Comparison of ENCODE assay signal across 16 mouse cellular contexts in genomic region chr11:43565852-43566251, GRCm38 (mm10). TPM values are rescaled to one million over a fixed set of nuclear protein-coding genes. Genes with fewer than 3 reads are reported as not detected.
DNase-seq lines count a peak whose midpoint lies in the region; ATAC-seq lines count a peak whose summit lies in the region.
"Had no signal": no experiment of that assay in that cellular context is flagged by ENCODE, and none has a peak within 500 bp of the region (broad histone marks: within the 10 kb centered on the region; RNA-seq: fewer than 3 reads in every experiment).

No protein-coding gene starts in this region.

- ATAC-seq in forebrain, embryonic 12.5 days (ENCODE audit: low FRiP score): 0 out of 2 replicates have a peak, but pooled peaks have one; percentile 47
- no peak for ATAC-seq in forebrain, embryonic 16.5 days
- no peak for ATAC-seq in neural tube, embryonic 11.5 days (ENCODE audit: insufficient read depth, low FRiP score, low TSS enrichment)
- ATAC-seq in granulocyte monocyte progenitor cell, adult 5-6 weeks (replicated peaks; ENCODE audit: poor library complexity, severe bottlenecking): no peak
- ATAC-seq: forebrain, embryonic 13.5 days had no signal

- 0 out of 2 replicates have a peak, but pooled peaks cover 2% of the 10 kb centered on the region for H3K36me3 ChIP-seq in forebrain, embryonic 12.5 days (replicated peaks)
- H3K36me3 ChIP-seq in forebrain, embryonic 16.5 days (ENCODE audit: control insufficient read depth, insufficient read depth): no peaks in the 10 kb centered on the region
- no peaks in the 10 kb centered on the region; the same call in none of the 2 replicates for H3K36me3 ChIP-seq in neural tube, embryonic 11.5 days (ENCODE audit: control insufficient read depth, insufficient read depth, low read length)
- peaks cover 65% of the 10 kb centered on the region for H3K36me3 ChIP-seq in midbrain, embryonic 10.5 days

- DNase-seq in neural tube, embryonic 11.5 days (ENCODE audit: low spot score): no peak
- DNase-seq in neural tube, embryonic 10.5 days (ENCODE audit: extremely low spot score, low spot score): no peak
- DNase-seq in midbrain, embryonic 10.5 days (ENCODE audit: low spot score): peak; percentile 67
- no peak for DNase-seq in left cerebral cortex, adult 18-20 months (ENCODE audit: low spot score in 2 of 2)
- no peak for DNase-seq in frontal cortex, postnatal 14 days (ENCODE audit: low spot score in 2 of 2)
- DNase-seq: cerebellum, adult 9-10 months; heart, adult 18-20 months; liver had no signal

- 7% methylated on average over 8 of the region's 8 CpGs for WGBS in forebrain, embryonic 12.5 days
- WGBS in forebrain, embryonic 16.5 days: 16% methylated on average over 8 of the region's 8 CpGs
- WGBS in neural tube, embryonic 11.5 days: 9% methylated on average over 8 of the region's 8 CpGs
- WGBS in midbrain, embryonic 10.5 days: 4% methylated on average over 8 of the region's 8 CpGs

- H3K9me3 ChIP-seq in forebrain, embryonic 12.5 days: no peaks in the 10 kb centered on the region
- no peaks in the 10 kb centered on the region for H3K9me3 ChIP-seq in forebrain, embryonic 16.5 days (ENCODE audit: control insufficient read depth, low read length)
- no peaks in the 10 kb centered on the region for H3K9me3 ChIP-seq in neural tube, embryonic 11.5 days (ENCODE audit: control insufficient read depth, low read length)
- H3K9me3 ChIP-seq in midbrain, embryonic 10.5 days (replicated peaks): no peaks in the 10 kb centered on the region
- H3K9me3 ChIP-seq: forebrain, embryonic 13.5 days had no signal

- H3K4me2 ChIP-seq in forebrain, embryonic 12.5 days: peak overlapping the region; percentile 19; the same call in 1 of the 2 replicates
- H3K4me2 ChIP-seq in forebrain, embryonic 16.5 days (ENCODE audit: low read length): no peak overlapping the region
- H3K4me2 ChIP-seq in neural tube, embryonic 11.5 days (ENCODE audit: low read depth): no peak overlapping the region
- H3K4me2 ChIP-seq: forebrain, embryonic 13.5 days had no signal

- no peaks in the 10 kb centered on the region for H3K27me3 ChIP-seq in forebrain, embryonic 12.5 days
- H3K27me3 ChIP-seq in forebrain, embryonic 16.5 days (replicated peaks; ENCODE audit: control insufficient read depth, insufficient read depth, low read length): no peaks in the 10 kb centered on the region
- no peaks in the 10 kb centered on the region for H3K27me3 ChIP-seq in neural tube, embryonic 11.5 days (ENCODE audit: control insufficient read depth, insufficient read depth, low read length)
- no peaks in the 10 kb centered on the region for H3K27me3 ChIP-seq in midbrain, embryonic 10.5 days (ENCODE audit: low read depth, poor library complexity, severe bottlenecking)
- H3K27me3 ChIP-seq: forebrain, embryonic 13.5 days had no signal

- H3K4me1 ChIP-seq in forebrain, embryonic 12.5 days: peaks cover 50% of the 10 kb centered on the region
- peaks cover 26% of the 10 kb centered on the region for H3K4me1 ChIP-seq in forebrain, embryonic 16.5 days (replicated peaks; ENCODE audit: control insufficient read depth, insufficient read depth, low read length)
- peaks cover 5% of the 10 kb centered on the region; the same call in 1 of the 2 replicates for H3K4me1 ChIP-seq in neural tube, embryonic 11.5 days (ENCODE audit: control insufficient read depth, insufficient read depth, low read length)
- H3K4me1 ChIP-seq in midbrain, embryonic 10.5 days: peaks cover 80% of the 10 kb centered on the region

- no peak overlapping the region for H3K4me3 ChIP-seq in forebrain, embryonic 12.5 days (replicated peaks)
- no peak overlapping the region for H3K4me3 ChIP-seq in forebrain, embryonic 16.5 days (replicated peaks; ENCODE audit: low read length)
- no peak overlapping the region for H3K4me3 ChIP-seq in neural tube, embryonic 11.5 days (ENCODE audit: low read depth, low read length)
- peak overlapping the region; percentile 21; the same call in 1 of the 2 replicates for H3K4me3 ChIP-seq in midbrain, embryonic 10.5 days
- H3K4me3 ChIP-seq: forebrain, embryonic 13.5 days had no signal

- peak overlapping the region; percentile 36; the same call in 1 of the 2 replicates for H3K9ac ChIP-seq in forebrain, embryonic 12.5 days
- H3K9ac ChIP-seq in forebrain, embryonic 16.5 days (replicated peaks; ENCODE audit: low read depth, low read length): no peak overlapping the region
- H3K9ac ChIP-seq in neural tube, embryonic 11.5 days (ENCODE audit: low read length): no peak overlapping the region
- H3K9ac ChIP-seq: forebrain, embryonic 13.5 days had no signal

- peak overlapping the region; percentile 51; the same call in 1 of the 2 replicates for H3K27ac ChIP-seq in forebrain, embryonic 12.5 days
- no peak overlapping the region for H3K27ac ChIP-seq in forebrain, embryonic 16.5 days (ENCODE audit: low read length)
- peak overlapping the region; percentile 36; the same call in 1 of the 2 replicates for H3K27ac ChIP-seq in neural tube, embryonic 11.5 days (ENCODE audit: low read depth, low read length)
- H3K27ac ChIP-seq in midbrain, embryonic 10.5 days (replicated peaks): peak overlapping the region; percentile 80
- H3K27ac ChIP-seq: forebrain, embryonic 13.5 days; macrophage had no signal

RNA-seq across cellular contexts. Expression of gene 4933415A04Rik, which starts 21.0 kb away (rescaled TPM):
- polyA plus RNA-seq in forebrain, embryonic 12.5 days (2016; fragmentation: Nextera tagmentation; extraction: Ambion mirVana): 5.8 and 6.1 TPM in 2 replicates
- 2.7 and 3.3 TPM in 2 replicates for polyA plus RNA-seq in forebrain, embryonic 16.5 days (2015; fragmentation: Nextera tagmentation; extraction: Ambion mirVana)
- 10.2 and 12.5 TPM in 2 replicates for polyA plus RNA-seq in neural tube, embryonic 11.5 days (2014; fragmentation: Nextera tagmentation; extraction: Ambion mirVana)
- 12.1 and 14.2 TPM in 2 replicates for polyA plus RNA-seq in midbrain, embryonic 10.5 days (2016; fragmentation: Nextera tagmentation; extraction: Ambion mirVana)
- total RNA-seq in left cerebral cortex, adult 18-20 months (2021): under 1 TPM; 0.66 to 0.70 TPM
- total RNA-seq in granulocyte monocyte progenitor cell, adult 5-6 weeks (2014; fragmentation: Nextera tagmentation): not detected in 2 replicates
- not detected in 2 replicates for total RNA-seq in granulocyte monocyte progenitor cell, adult 5-6 weeks (2017)
- polyA plus RNA-seq: macrophage had no signal

RNA-seq across cellular contexts. Expression of gene Fabp6, which starts 35.5 kb away (rescaled TPM):
- polyA plus RNA-seq in forebrain, embryonic 12.5 days (2016; fragmentation: Nextera tagmentation; extraction: Ambion mirVana): not detected in 2 replicates
- polyA plus RNA-seq in forebrain, embryonic 16.5 days (2015; fragmentation: Nextera tagmentation; extraction: Ambion mirVana): not detected in 2 replicates
- not detected in 2 replicates for polyA plus RNA-seq in neural tube, embryonic 11.5 days (2014; fragmentation: Nextera tagmentation; extraction: Ambion mirVana)
- polyA plus RNA-seq in midbrain, embryonic 10.5 days (2016; fragmentation: Nextera tagmentation; extraction: Ambion mirVana): not detected in 2 replicates
- not detected for total RNA-seq in left cerebral cortex, adult 18-20 months (2021)
- total RNA-seq in granulocyte monocyte progenitor cell, adult 5-6 weeks (2014; fragmentation: Nextera tagmentation): not detected in 2 replicates
- not detected in 2 replicates for total RNA-seq in granulocyte monocyte progenitor cell, adult 5-6 weeks (2017)
- total RNA-seq: adrenal gland, postnatal 4 days; heart, adult 18-20 months; layer of hippocampus, adult 18-20 months had no signal
- polyA plus RNA-seq: forebrain, embryonic 13.5 days; macrophage; spleen, adult 2 months had no signal

RNA-seq across cellular contexts. Expression of gene Ccnjl, which starts 37.3 kb away (rescaled TPM):
- polyA plus RNA-seq in forebrain, embryonic 12.5 days (2016; fragmentation: Nextera tagmentation; extraction: Ambion mirVana): 20.6 and 22.1 TPM in 2 replicates
- polyA plus RNA-seq in forebrain, embryonic 16.5 days (2015; fragmentation: Nextera tagmentation; extraction: Ambion mirVana): 9.5 and 13.5 TPM in 2 replicates
- polyA plus RNA-seq in neural tube, embryonic 11.5 days (2014; fragmentation: Nextera tagmentation; extraction: Ambion mirVana): 44.0 and 45.2 TPM in 2 replicates
- polyA plus RNA-seq in midbrain, embryonic 10.5 days (2016; fragmentation: Nextera tagmentation; extraction: Ambion mirVana): 40.3 and 41.3 TPM in 2 replicates
- 1 to 10 TPM; 2.8 to 3.0 TPM for total RNA-seq in left cerebral cortex, adult 18-20 months (2021)
- 1.9 TPM in 1 of 2 replicates, not detected in the other for total RNA-seq in granulocyte monocyte progenitor cell, adult 5-6 weeks (2014; fragmentation: Nextera tagmentation)
- not detected in 2 replicates for total RNA-seq in granulocyte monocyte progenitor cell, adult 5-6 weeks (2017)
